Mouse (Mus musculus) skeletal muscle tissue, adult 2 months (tissue): Measurements from ENCODE around the gene Cep131.

ENCODE experiments used
- DNase-seq: peaks from one replicate; pipeline ENCODE4 v3.0.0-alpha.2; 2012; ENCODE audit warnings: low read depth, low spot score

The Cep131 gene

GRCm38 (mm10) chr11:120028319-120029092 is 58.1 kb downstream of the Cep131 start:
- no peak for DNase-seq

- no peak for DNase-seq
These were observed 59.7 kb downstream of the Cep131 start for GRCm38 (mm10) chr11:120026941-120027340.

DNA sequence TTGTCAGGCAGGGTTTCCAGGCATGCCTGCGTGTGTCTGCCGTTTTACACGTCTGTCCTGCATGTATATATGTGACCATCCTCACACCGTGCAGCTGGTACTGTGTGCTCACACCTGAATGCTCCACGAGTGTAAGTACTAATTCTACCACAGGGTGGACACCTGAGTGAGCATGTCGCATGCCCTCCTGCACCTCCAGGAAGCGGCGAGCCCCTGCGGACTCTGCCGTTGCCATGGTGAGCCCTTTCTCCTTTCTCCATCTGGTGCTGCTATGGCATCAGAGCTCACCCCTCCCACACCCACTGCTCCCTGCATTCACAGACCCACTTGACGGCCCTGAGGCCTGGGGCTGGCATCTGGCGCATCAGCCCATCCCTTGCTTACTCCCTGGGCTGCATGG is 63.8 kb downstream of the Cep131 start:
- no peak for DNase-seq

- DNase-seq = no peak
These were observed 64.4 kb downstream of the Cep131 start for GRCm38 (mm10) chr11:120022216-120022615.

DNA sequence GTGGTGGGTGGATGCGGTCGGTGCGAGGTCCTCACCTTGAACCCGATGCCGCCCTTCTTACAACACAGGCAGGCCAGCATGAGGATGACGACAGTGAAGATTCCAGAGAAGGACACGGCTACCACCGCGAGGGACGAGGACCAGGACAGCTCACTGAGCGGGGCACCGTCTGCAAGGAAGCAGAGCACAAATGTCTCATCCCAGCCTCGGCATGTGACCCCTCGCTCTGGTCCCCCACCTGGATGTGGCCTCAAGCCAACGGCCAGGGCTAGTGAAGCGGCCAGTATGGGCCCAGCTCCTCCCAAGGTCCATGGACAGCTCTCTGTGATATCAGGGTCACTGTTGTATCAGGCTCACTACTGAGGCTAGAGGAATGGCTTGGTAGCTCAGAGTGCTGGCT is 65.3 kb downstream of the Cep131 start:
- DNase-seq = no peak

DNA sequence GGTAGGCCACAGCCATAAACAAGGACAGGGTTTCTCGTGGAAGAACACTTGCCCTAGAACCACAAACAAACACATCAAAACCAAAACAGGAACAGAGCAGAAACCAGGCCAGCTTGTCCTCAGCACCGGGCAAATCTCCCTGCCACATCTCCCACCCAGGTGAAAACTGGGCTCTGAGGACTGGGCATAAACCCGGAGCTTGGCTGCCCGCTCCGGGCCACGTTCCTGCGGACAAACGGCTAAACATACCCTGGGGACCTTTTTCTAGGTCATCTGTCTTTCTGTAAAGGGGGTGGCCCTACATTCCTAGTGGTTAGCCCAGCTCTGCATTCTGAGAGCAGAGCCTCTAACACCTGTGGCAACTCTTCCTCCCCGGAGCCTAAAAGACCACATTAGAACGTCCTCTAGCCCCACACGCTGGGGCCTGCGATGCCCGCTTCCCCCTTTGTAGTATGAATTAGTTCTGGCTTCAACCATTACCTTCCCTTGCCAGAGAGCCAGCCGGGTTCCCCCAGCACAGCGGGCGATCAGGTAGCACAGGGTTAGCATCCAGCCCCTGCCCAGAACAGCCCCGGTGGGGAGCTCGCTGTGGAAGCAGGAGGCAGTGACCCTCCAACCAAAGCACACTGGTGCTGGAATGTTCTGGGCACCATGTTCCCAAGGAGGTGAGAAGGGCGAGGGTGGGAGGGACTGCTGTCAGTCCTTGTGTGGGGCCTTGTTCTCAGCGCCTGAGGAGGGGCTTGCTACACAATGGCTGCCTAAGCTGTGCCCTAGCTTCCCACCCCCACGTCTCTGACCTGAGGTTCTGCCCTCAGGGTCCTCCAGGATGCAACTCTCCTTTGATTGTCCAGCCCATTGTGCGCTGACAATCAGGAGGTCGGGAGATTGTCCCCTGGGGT is 66.8 kb downstream of the Cep131 start:
- no peak for DNase-seq

DNA sequence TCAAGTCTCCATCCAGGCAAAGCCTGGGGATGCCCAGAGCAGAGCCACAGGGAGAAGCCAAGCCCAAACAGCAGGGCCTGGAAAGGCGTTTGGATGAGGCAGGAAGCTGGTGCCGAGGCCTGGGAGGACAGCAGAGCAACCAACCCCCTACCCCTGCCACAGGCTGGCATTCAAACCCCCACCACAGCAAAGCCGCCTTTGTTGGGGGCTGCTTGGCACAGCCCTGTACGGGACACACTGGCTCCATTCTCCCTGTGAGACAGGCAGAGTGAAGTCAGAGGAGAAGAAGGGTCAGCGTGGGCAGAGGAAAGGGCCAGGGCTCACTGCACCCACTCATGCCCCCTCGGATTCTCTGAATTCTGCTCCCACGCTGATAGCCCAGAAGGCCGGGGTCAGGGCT is 69.6 kb downstream of the Cep131 start:
- no peak for DNase-seq

GRCm38 (mm10) chr11:120014758-120015157 is 71.9 kb downstream of the Cep131 start:
- DNase-seq = no peak
